In genomic region chr13:107034028-107034920, GRCm38 (mm10) we compare ENCODE assay signal across 17 mouse cellular contexts. TPM values are rescaled to one million over a fixed set of nuclear protein-coding genes. Genes with fewer than 3 reads are reported as not detected.
A peak's percentile ranks its signal among the peaks of the same experiment; 100 is the strongest.
DNase-seq lines count a peak whose midpoint lies in the region; ATAC-seq and TF ChIP-seq lines count a peak whose summit lies in the region.
"Had no signal": no experiment of that assay in that cellular context is flagged by ENCODE, and none has a peak within 500 bp of the region (broad histone marks: within the 10 kb centered on the region; RNA-seq: fewer than 3 reads in every experiment).

No protein-coding gene starts in this region.

- no peak for TF ChIP-seq CTCF in liver, adult 2 months (IDR thresholded peaks at IDR 0.05; ENCODE audit: low read depth, low read length)
- no peak for TF ChIP-seq CTCF in MEL (IDR thresholded peaks at IDR 0.05 in 2 of 3, conservative IDR thresholded peaks at IDR 0.05 in 1 of 3; ENCODE audit: control insufficient read depth in 1 of 3, insufficient read depth in 1 of 3, low read depth in 2 of 3, low read length in 3 of 3, poor library complexity in 1 of 3, severe bottlenecking in 1 of 3)
- TF ChIP-seq CTCF in small intestine, adult 2 months (IDR thresholded peaks at IDR 0.05; ENCODE audit: extremely low read depth, insufficient read length, insufficient replicate concordance, low read depth, low read length), result no peak

- H3K27ac ChIP-seq in liver, adult 2 months (replicated peaks; ENCODE audit: insufficient read depth, low read depth, low read length), result no peak overlapping the region
- H3K27ac ChIP-seq in MEL (ENCODE audit: control insufficient read depth, low read depth, low read length), result peak overlapping the region; percentile 94
- H3K27ac ChIP-seq in small intestine, adult 2 months (ENCODE audit: insufficient read depth, low read depth, low read length), result peak overlapping the region; percentile 67
- H3K27ac ChIP-seq: hindbrain, embryonic 10.5 days; intestine, embryonic 15.5 days; limb, embryonic 12.5 days; midbrain, embryonic 15.5 days; stomach, postnatal 0 days had no signal

- DNase-seq in liver, adult 2 months (ENCODE audit: extremely low read depth, low read depth, low spot score), result peak; percentile 37
- no peak for DNase-seq in liver
- peak; percentile 95 for DNase-seq in MEL (ENCODE audit: low read depth, low spot score)
- no peak for DNase-seq in cerebellum, adult 11-12 months
- no peak for DNase-seq in lung, adult 18-20 months
- DNase-seq in c-Kit-positive CD71-positive TER-119-positive erythroid progenitor cells, embryonic 14.5 days (ENCODE audit: low spot score), result no peak
- DNase-seq: adrenal gland, adult 2 months; cerebellum, adult 9-10 months; kidney, postnatal 10 days had no signal

- no peak for TF ChIP-seq RAD21 in MEL (IDR thresholded peaks at IDR 0.05; ENCODE audit: low read depth, low read length)

- H3K4me3 ChIP-seq in liver, adult 2 months (ENCODE audit: insufficient read depth, low read depth, low read length), result no peak overlapping the region
- peak overlapping the region; percentile 78 to 86 for H3K4me3 ChIP-seq in MEL (ENCODE audit: control insufficient read depth in 1 of 2, insufficient read depth in 1 of 2, low read depth in 2 of 2, low read length in 2 of 2)
- no peak overlapping the region for H3K4me3 ChIP-seq in small intestine, adult 2 months (ENCODE audit: low read depth, low read length)
- H3K4me3 ChIP-seq: hindbrain, embryonic 10.5 days; intestine, embryonic 15.5 days; limb, embryonic 12.5 days; midbrain, embryonic 15.5 days had no signal

- no peaks in the 10 kb centered on the region for H3K36me3 ChIP-seq in liver, adult 2 months (ENCODE audit: control insufficient read depth, insufficient read depth, low read length)
- H3K36me3 ChIP-seq in MEL (ENCODE audit: control insufficient read depth in 1 of 2, insufficient read depth in 2 of 2, low read length in 2 of 2), result peaks cover 0 to 28% of the 10 kb centered on the region in 2 experiments; a peak in 2 of 4 replicates
- no peaks in the 10 kb centered on the region for H3K36me3 ChIP-seq in small intestine, adult 2 months (ENCODE audit: control insufficient read depth, insufficient read depth, low read length)
- H3K36me3 ChIP-seq: hindbrain, embryonic 10.5 days; intestine, embryonic 15.5 days; limb, embryonic 12.5 days; midbrain, embryonic 15.5 days had no signal

- ATAC-seq in inflammation-experienced regulatory T-cells, adult 6 months, result peak; percentile 88
- ATAC-seq: forebrain, embryonic 16.5 days; midbrain, embryonic 15.5 days had no signal

- H3K79me2 ChIP-seq in liver, adult 2 months (ENCODE audit: control insufficient read depth, insufficient read depth, low read length), result no peaks in the 10 kb centered on the region
- H3K79me2 ChIP-seq in MEL (ENCODE audit: control insufficient read depth, insufficient read depth, low read length, poor library complexity), result peaks cover 1% of the 10 kb centered on the region; the same call in 1 of the 2 replicates

- H3K9me3 ChIP-seq in MEL (replicated peaks; ENCODE audit: insufficient read depth, low read length), result no peaks in the 10 kb centered on the region
- H3K9me3 ChIP-seq: hindbrain, embryonic 10.5 days; intestine, embryonic 15.5 days; limb, embryonic 12.5 days; midbrain, embryonic 15.5 days had no signal

- H3K27me3 ChIP-seq in liver, adult 2 months (ENCODE audit: control insufficient read depth, insufficient read depth, low read length), result no peaks in the 10 kb centered on the region
- H3K27me3 ChIP-seq in MEL (ENCODE audit: control insufficient read depth in 1 of 2, insufficient read depth in 2 of 2, low read length in 2 of 2), result no peaks in the 10 kb centered on the region
- no peaks in the 10 kb centered on the region for H3K27me3 ChIP-seq in small intestine, adult 2 months (ENCODE audit: control insufficient read depth, insufficient read depth, low read length)
- H3K27me3 ChIP-seq: intestine, embryonic 15.5 days; limb, embryonic 12.5 days; midbrain, embryonic 15.5 days had no signal

- TF ChIP-seq POLR2A in liver, adult 2 months (IDR thresholded peaks at IDR 0.05; ENCODE audit: extremely low read depth, insufficient read depth, low read length), result no peak
- peak; percentile 25 to 86; a peak in 3 of 4 replicates for TF ChIP-seq POLR2A in MEL (IDR thresholded peaks at IDR 0.05; ENCODE audit: control insufficient read depth in 1 of 2, insufficient read depth in 1 of 2, low read depth in 1 of 2, low read length in 2 of 2, poor library complexity in 1 of 2)
- TF ChIP-seq POLR2A in small intestine, adult 2 months (IDR thresholded peaks at IDR 0.05; ENCODE audit: low read depth, low read length), result no peak

- 43% methylated on average over 1 of the region's 1 CpGs for WGBS in liver, adult 2 months
- WGBS in small intestine, adult 2 months, result 17% methylated on average over 1 of the region's 1 CpGs

- TF ChIP-seq EP300 in MEL (IDR thresholded peaks at IDR 0.05; ENCODE audit: low read depth in 1 of 2, low read length in 2 of 2), result peak in 1 of 2 experiments; percentile 7; a peak in 1 of 4 replicates

- no peaks in the 10 kb centered on the region for H3K4me1 ChIP-seq in liver, adult 2 months (ENCODE audit: control insufficient read depth, insufficient read depth, low read length)
- peaks cover 6 to 24% of the 10 kb centered on the region in 2 experiments for H3K4me1 ChIP-seq in MEL (ENCODE audit: control insufficient read depth in 1 of 2, insufficient read depth in 2 of 2, low read length in 2 of 2)
- H3K4me1 ChIP-seq in small intestine, adult 2 months (ENCODE audit: control insufficient read depth, insufficient read depth, insufficient read length, low read length), result peaks cover 9% of the 10 kb centered on the region
- H3K4me1 ChIP-seq: hindbrain, embryonic 10.5 days; intestine, embryonic 15.5 days; limb, embryonic 12.5 days; midbrain, embryonic 15.5 days had no signal

- H3K9ac ChIP-seq in liver, adult 2 months (ENCODE audit: low read depth, low read length), result no peak overlapping the region
- peak overlapping the region; percentile 93 for H3K9ac ChIP-seq in MEL (ENCODE audit: control insufficient read depth, low read depth, low read length, poor library complexity, severe bottlenecking)
- H3K9ac ChIP-seq: intestine, embryonic 15.5 days; limb, embryonic 12.5 days; midbrain, embryonic 15.5 days had no signal

TF ChIP-seq in MEL, 35 proteins besides CTCF, POLR2A, EP300 and RAD21 (continues in another document):
- TF ChIP-seq MYC (IDR thresholded peaks at IDR 0.05; ENCODE audit: low read depth, low read length) (peak; percentile 98), CHD2 (IDR thresholded peaks at IDR 0.05; ENCODE audit: low read length) (no peak), MAX (IDR thresholded peaks at IDR 0.05; ENCODE audit: low read length) (peak; percentile 83), MEF2A (IDR thresholded peaks at IDR 0.05; ENCODE audit: extremely low read depth, insufficient replicate concordance, low read depth, low read length, poor library complexity, severe bottlenecking) (no peak), POLR2AphosphoS2 (IDR thresholded peaks at IDR 0.05; ENCODE audit: low read length) (peak; percentile 87), SMC3 (IDR thresholded peaks at IDR 0.05; ENCODE audit: low read depth, low read length) (no peak), SIN3A (IDR thresholded peaks at IDR 0.05; ENCODE audit: low read length) (peak; percentile 68), KAT2A (conservative IDR thresholded peaks at IDR 0.05; ENCODE audit: low read depth, low read length) (peak; percentile 67), CHD1 (IDR thresholded peaks at IDR 0.05; ENCODE audit: low read depth, low read length) (peak; percentile 98), RCOR1 (IDR thresholded peaks at IDR 0.05; ENCODE audit: low read depth, low read length) (no peak; the same call in 1 of the 2 replicates), NRF1 (IDR thresholded peaks at IDR 0.05; ENCODE audit: insufficient read depth, low read depth, low read length, poor library complexity, severe bottlenecking) (no peak), POLR2AphosphoS5 (IDR thresholded peaks at IDR 0.05; ENCODE audit: borderline replicate concordance, low read depth, low read length) (peak; percentile 70; the same call in 1 of the 2 replicates), TAL1 (IDR thresholded peaks at IDR 0.05; ENCODE audit: low read length) (no peak), TCF12 (IDR thresholded peaks at IDR 0.05; ENCODE audit: low read depth, low read length) (peak; percentile 73), GABPA (IDR thresholded peaks at IDR 0.05; ENCODE audit: low read depth, low read length) (no peak), ZC3H11A (IDR thresholded peaks at IDR 0.05; ENCODE audit: low read depth, low read length) (no peak), MAFK (IDR thresholded peaks at IDR 0.05; ENCODE audit: borderline replicate concordance, low read depth, low read length) (no peak), ETS1 (IDR thresholded peaks at IDR 0.05; ENCODE audit: low read depth, low read length) (peak; percentile 37; the same call in 1 of the 2 replicates), USF1 (IDR thresholded peaks at IDR 0.05; ENCODE audit: low read depth, low read length) (no peak), E2F4 (IDR thresholded peaks at IDR 0.05; ENCODE audit: borderline replicate concordance, low read depth, low read length) (no peak), JUND (IDR thresholded peaks at IDR 0.05; ENCODE audit: low read depth, low read length) (no peak), ELF1 (IDR thresholded peaks at IDR 0.05; ENCODE audit: low read depth, low read length) (peak; percentile 69; the same call in 1 of the 2 replicates), ZMIZ1 (IDR thresholded peaks at IDR 0.05; ENCODE audit: low read depth, low read length) (peak; percentile 92), TBP (IDR thresholded peaks at IDR 0.05; ENCODE audit: low read depth, low read length) (peak; percentile 96), UBTF (IDR thresholded peaks at IDR 0.05; ENCODE audit: borderline replicate concordance, insufficient read depth, low read depth, low read length) (no peak), MXI1 (IDR thresholded peaks at IDR 0.05; ENCODE audit: low read depth, low read length) (peak; percentile 85), NELFE (IDR thresholded peaks at IDR 0.05; ENCODE audit: low read depth, low read length) (peak; percentile 86), ZKSCAN1 (IDR thresholded peaks at IDR 0.05; ENCODE audit: low read depth, low read length) (no peak), BHLHE40 (IDR thresholded peaks at IDR 0.05; ENCODE audit: borderline replicate concordance, low read depth, low read length) (no peak; the same call in 1 of the 2 replicates)

RNA-seq across cellular contexts. Expression of gene Kif2a, which starts 12.3 kb away (rescaled TPM):
- 5.3 and 5.4 TPM in 2 replicates for total RNA-seq in liver, adult 2 months (2014; rRNA removed)
- 0.42 and 0.67 TPM in 2 replicates for polyA plus RNA-seq in liver, adult 2 months (2012; rRNA removed)
- 18.0 and 31.8 TPM in 2 replicates for total RNA-seq in MEL (2012; rRNA removed)
- 100 to 1,000 TPM; 135 to 310 TPM for polyA plus RNA-seq in MEL (2012; ENCODE audit: insufficient read depth in 1 of 2, insufficient read length in 2 of 2, low read depth in 1 of 2, low replicate concordance in 2 of 2, missing spikeins in 1 of 2)
- polyA plus RNA-seq in inflammation-experienced regulatory T-cells, adult 6 months (2017; shearing (Covaris generic)), result 10 to 100 TPM; 14.7 to 20.8 (median 15.7) TPM
- 0.32 and 0.95 TPM in 2 replicates for polyA plus RNA-seq in small intestine, adult 2 months (2012; rRNA removed)

Comparison
In these comparisons a context has a peak if more than half of its experiments do, and no peak if none do; other contexts are left out.
1. DNase-seq: peak in liver, adult 2 months (single experiment) and MEL (single experiment); none in liver (single experiment), cerebellum, adult 11-12 months (single experiment), lung, adult 18-20 months (0 of 2) and c-Kit-positive CD71-positive TER-119-positive erythroid progenitor cells, embryonic 14.5 days (single experiment).
2. H3K4me3 ChIP-seq: peak in MEL (2 of 2); none in liver, adult 2 months (single experiment) and small intestine, adult 2 months (single experiment).
3. POLR2A ChIP-seq: peak in MEL (2 of 2); none in liver, adult 2 months (single experiment) and small intestine, adult 2 months (single experiment).
4. RNA of gene Kif2a, which starts 12.3 kb away (polyA plus RNA-seq): 135 to 310 TPM in MEL; 14.7 to 20.8 TPM in inflammation-experienced regulatory T-cells, adult 6 months, 0.32 to 0.95 TPM in small intestine, adult 2 months and 0.42 to 0.67 TPM in liver, adult 2 months; every median in the first group is over 4 times any median in the second.